Mouse (Mus musculus): Measurements from ENCODE around the gene Nck1.

GRCm38 (mm10) chr9:100446059-100446686, 99.8 kb downstream of the Nck1 start:
- TF ChIP-seq MYC (IDR thresholded peaks at IDR 0.05; ENCODE audit: low read depth, low read length) (no peak), POLR2A (IDR thresholded peaks at IDR 0.05; ENCODE audit: low read depth, low read length) (no peak), NELFE (IDR thresholded peaks at IDR 0.05; ENCODE audit: low read depth, low read length) (no peak), ZC3H11A (IDR thresholded peaks at IDR 0.05; ENCODE audit: low read depth, low read length) (no peak), CTCF (conservative IDR thresholded peaks at IDR 0.05 in 1 of 2, IDR thresholded peaks at IDR 0.05 in 1 of 2; ENCODE audit: low read depth in 2 of 2, low read length in 2 of 2) (peak; percentile 71 to 89), EP300 (IDR thresholded peaks at IDR 0.05; ENCODE audit: low read length) (no peak), KAT2A (IDR thresholded peaks at IDR 0.05; ENCODE audit: insufficient replicate concordance, low read length) (no peak), ZNF384 (IDR thresholded peaks at IDR 0.05; ENCODE audit: low read depth, low read length) (no peak), UBTF (IDR thresholded peaks at IDR 0.05; ENCODE audit: low read depth, low read length) (no peak)
